Comparison of ENCODE assay signal across 12 mouse cellular contexts in the genomic region with DNA sequence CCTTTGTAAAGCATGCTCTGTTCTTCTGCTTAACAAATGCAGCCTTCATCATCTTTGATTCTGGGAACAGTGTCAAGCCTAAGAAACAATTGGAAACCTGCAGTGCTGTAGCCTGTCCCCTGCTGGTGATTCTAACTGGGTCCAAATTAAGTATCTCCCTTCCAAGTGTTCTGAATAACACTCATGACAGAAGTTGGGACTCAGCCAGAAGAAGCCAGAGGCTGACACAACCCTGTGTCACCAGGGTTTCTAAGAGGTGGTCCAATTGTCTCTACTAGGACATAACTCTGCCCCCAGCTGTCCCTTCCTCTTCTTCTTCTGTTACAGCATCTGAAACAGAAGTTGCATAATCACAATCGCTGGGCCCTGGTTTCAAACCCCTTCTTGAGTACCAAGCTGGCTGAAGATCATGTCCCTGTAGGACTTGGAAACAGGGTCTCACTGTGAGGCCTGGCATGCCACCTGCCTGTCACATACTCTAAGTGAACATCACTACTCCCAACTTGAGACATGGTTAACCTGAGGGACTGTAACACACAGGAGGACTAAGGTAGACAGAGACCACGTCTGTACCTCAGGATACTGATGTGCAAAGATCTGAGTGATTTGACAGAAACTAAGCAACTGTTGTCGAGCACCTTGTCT.
A peak's percentile ranks its signal among the peaks of the same experiment; 100 is the strongest.
DNase-seq lines count a peak whose midpoint lies in the region; ATAC-seq and TF ChIP-seq lines count a peak whose summit lies in the region.
"Had no signal": no experiment of that assay in that cellular context is flagged by ENCODE, and none has a peak within 500 bp of the region (broad histone marks: within the 10 kb centered on the region; RNA-seq: fewer than 3 reads in every experiment).

No protein-coding gene starts in this region.

- peak; percentile 15 for DNase-seq in gastrocnemius, postnatal 14 days
- DNase-seq in gastrocnemius, postnatal 25 days: no peak
- no peak for DNase-seq in liver, postnatal 0 days
- no peak for DNase-seq in liver
- peak; percentile 82 for DNase-seq in cerebellum, adult 11-12 months
- DNase-seq in lung, postnatal 36 days: peak; percentile 43
- DNase-seq: embryo, embryonic 11 days; heart, postnatal 4 days; kidney, postnatal 4 days had no signal

- intact Hi-C loops in gastrocnemius, postnatal 14 days (cut with DNase I; ENCODE audit: low total_unique reads): no loop called here

- no peak for TF ChIP-seq EP300 in liver, postnatal 0 days (IDR thresholded peaks at IDR 0.05; ENCODE audit: low read depth)

- no peaks in the 10 kb centered on the region for H3K4me1 ChIP-seq in liver, postnatal 0 days (ENCODE audit: insufficient read depth)
- H3K4me1 ChIP-seq in kidney, embryonic 14.5 days (ENCODE audit: control insufficient read depth, insufficient read depth, low read length): no peaks in the 10 kb centered on the region
- H3K4me1 ChIP-seq: stomach, embryonic 15.5 days had no signal

- no peak overlapping the region for H3K9ac ChIP-seq in liver, postnatal 0 days (replicated peaks)
- no peak overlapping the region for H3K9ac ChIP-seq in kidney, embryonic 14.5 days (ENCODE audit: low read depth, low read length)
- H3K9ac ChIP-seq: stomach, embryonic 15.5 days had no signal

- no peaks in the 10 kb centered on the region for H3K36me3 ChIP-seq in liver, postnatal 0 days (replicated peaks; ENCODE audit: insufficient read depth, low read length)
- H3K36me3 ChIP-seq in kidney, embryonic 14.5 days (ENCODE audit: control insufficient read depth, insufficient read depth, low read length): no peaks in the 10 kb centered on the region
- H3K36me3 ChIP-seq: stomach, embryonic 15.5 days had no signal

- no peak for ATAC-seq in liver, postnatal 0 days
- no peak for ATAC-seq in kidney, embryonic 14.5 days (ENCODE audit: low FRiP score, low TSS enrichment)
- ATAC-seq in erythroblast, adult 5-6 weeks (replicated peaks; ENCODE audit: low FRiP score, poor library complexity, severe bottlenecking): no peak

- TF ChIP-seq CTCF in liver, postnatal 0 days (IDR thresholded peaks at IDR 0.05; ENCODE audit: low read depth): peak; percentile 18; the same call in 1 of the 2 replicates

- 70% methylated on average over 3 of the region's 3 CpGs for WGBS in liver, postnatal 0 days (ENCODE audit: insufficient replicate concordance)
- 90% methylated on average over 3 of the region's 3 CpGs for WGBS in kidney, embryonic 14.5 days

- H3K27me3 ChIP-seq in liver, postnatal 0 days (ENCODE audit: insufficient read depth, low read length): no peaks in the 10 kb centered on the region
- no peaks in the 10 kb centered on the region for H3K27me3 ChIP-seq in kidney, embryonic 14.5 days (ENCODE audit: control insufficient read depth, insufficient read depth, low read length)
- H3K27me3 ChIP-seq: stomach, embryonic 15.5 days had no signal

- H3K4me3 ChIP-seq in liver, postnatal 0 days (ENCODE audit: low read depth, low read length): no peak overlapping the region
- no peak overlapping the region for H3K4me3 ChIP-seq in kidney, embryonic 14.5 days (ENCODE audit: low read length)
- H3K4me3 ChIP-seq: stomach, embryonic 15.5 days had no signal

- no peak overlapping the region for H3K27ac ChIP-seq in liver, postnatal 0 days (ENCODE audit: low read depth)
- H3K27ac ChIP-seq in kidney, embryonic 14.5 days (ENCODE audit: low read depth, low read length): no peak overlapping the region
- H3K27ac ChIP-seq: stomach, embryonic 15.5 days had no signal

- no peaks in the 10 kb centered on the region for H3K9me3 ChIP-seq in liver, postnatal 0 days (ENCODE audit: low read length)
- H3K9me3 ChIP-seq in kidney, embryonic 14.5 days (ENCODE audit: control insufficient read depth, low read length): no peaks in the 10 kb centered on the region
- H3K9me3 ChIP-seq: stomach, embryonic 15.5 days had no signal

- H3K4me2 ChIP-seq in liver, postnatal 0 days (ENCODE audit: low read depth, low read length): no peak overlapping the region
- H3K4me2 ChIP-seq in kidney, embryonic 14.5 days (replicated peaks; ENCODE audit: low read depth, low read length): no peak overlapping the region
- H3K4me2 ChIP-seq: stomach, embryonic 15.5 days had no signal

Comparison
In these comparisons a context has a peak if more than half of its experiments do, and no peak if none do; other contexts are left out.
1. DNase-seq: peak in gastrocnemius, postnatal 14 days (single experiment), cerebellum, adult 11-12 months (single experiment) and lung, postnatal 36 days (single experiment); none in gastrocnemius, postnatal 25 days (single experiment), liver, postnatal 0 days (single experiment) and liver (single experiment).